Mouse (Mus musculus) MEL (cell line): Measurements from ENCODE around the gene Mast1.
A peak's percentile ranks its signal among the peaks of the same experiment; 100 is the strongest.

Source experiments
- BHLHE40 ChIP-seq: IDR thresholded peaks from 2 replicates; pipeline ENCODE4 v1.6.1; 2012; ENCODE audit warnings: low read depth, mild to moderate bottlenecking, inconsistent platforms, low read length, improper control_type of control experiment, borderline replicate concordance
- CHD2 ChIP-seq: IDR thresholded peaks from 2 replicates; pipeline ENCODE4 v1.6.1; 2011; ENCODE audit warnings: low read length, improper control_type of control experiment
- CTCF ChIP-seq, 3 experiments: IDR thresholded peaks in 2 of 3; conservative IDR thresholded peaks in 1 of 3; 2 replicates each; pipeline ENCODE4 v1.5.1; 2011 to 2012; ENCODE audit warnings: low read length in 3 of 3, low read depth in 2 of 3, mild to moderate bottlenecking in 2 of 3, improper control_type of control experiment in 1 of 3, inconsistent platforms in 1 of 3, mixed read lengths in 1 of 3, moderate library complexity in 1 of 3; ENCODE audit not compliant: control insufficient read depth in 1 of 3, insufficient read depth in 1 of 3, poor library complexity in 1 of 3, severe bottlenecking in 1 of 3
- EP300 ChIP-seq, 2 experiments: IDR thresholded peaks; 2 replicates each; pipeline ENCODE4 v1.6.1; 2011; ENCODE audit warnings: improper control_type of control experiment in 2 of 2, low read length in 2 of 2, low read depth in 1 of 2, mild to moderate bottlenecking in 1 of 2
- ETS1 ChIP-seq: IDR thresholded peaks from 2 replicates; pipeline ENCODE4 v1.6.1; 2012; ENCODE audit warnings: low read depth, mild to moderate bottlenecking, inconsistent platforms, low read length, improper control_type of control experiment, moderate library complexity
- GATA1 ChIP-seq: IDR thresholded peaks from 2 replicates; pipeline ENCODE4 v1.6.1; 2011; ENCODE audit warnings: low read depth, low read length, improper control_type of control experiment
- KAT2A ChIP-seq: conservative IDR thresholded peaks from 2 replicates; pipeline ENCODE4 v1.6.1; 2012; ENCODE audit warnings: low read depth, low read length, improper control_type of control experiment, inconsistent platforms
- NELFE ChIP-seq: IDR thresholded peaks from 2 replicates; pipeline ENCODE4 v1.6.1; 2011; ENCODE audit warnings: low read depth, low read length, improper control_type of control experiment
- POLR2A ChIP-seq, 2 experiments: IDR thresholded peaks; 2 replicates each; pipeline ENCODE4 v1.6.1; 2011 to 2012; ENCODE audit warnings: low read length in 2 of 2, mild to moderate bottlenecking in 2 of 2, control low read depth in 1 of 2, improper control_type of control experiment in 1 of 2, low read depth in 1 of 2, moderate library complexity in 1 of 2; ENCODE audit not compliant: control insufficient read depth in 1 of 2, insufficient read depth in 1 of 2, poor library complexity in 1 of 2
- RCOR1 ChIP-seq: IDR thresholded peaks from 2 replicates; pipeline ENCODE4 v1.6.1; 2012; ENCODE audit warnings: low read depth, mild to moderate bottlenecking, inconsistent platforms, low read length, improper control_type of control experiment
- SMC3 ChIP-seq: IDR thresholded peaks from 2 replicates; pipeline ENCODE4 v1.6.1; 2011; ENCODE audit warnings: low read depth, low read length, improper control_type of control experiment
- TCF12 ChIP-seq: IDR thresholded peaks from 2 replicates; pipeline ENCODE4 v1.6.1; 2014; ENCODE audit warnings: low read depth, mild to moderate bottlenecking, inconsistent platforms, low read length, improper control_type of control experiment, moderate library complexity
- USF2 ChIP-seq, 2 experiments: IDR thresholded peaks; 2 replicates each; pipeline ENCODE4 v1.6.1; 2011 to 2012; ENCODE audit warnings: improper control_type of control experiment in 2 of 2, low read length in 2 of 2, borderline replicate concordance in 1 of 2, inconsistent platforms in 1 of 2, low read depth in 1 of 2, mild to moderate bottlenecking in 1 of 2; ENCODE audit not compliant: insufficient read depth in 1 of 2

DNA sequence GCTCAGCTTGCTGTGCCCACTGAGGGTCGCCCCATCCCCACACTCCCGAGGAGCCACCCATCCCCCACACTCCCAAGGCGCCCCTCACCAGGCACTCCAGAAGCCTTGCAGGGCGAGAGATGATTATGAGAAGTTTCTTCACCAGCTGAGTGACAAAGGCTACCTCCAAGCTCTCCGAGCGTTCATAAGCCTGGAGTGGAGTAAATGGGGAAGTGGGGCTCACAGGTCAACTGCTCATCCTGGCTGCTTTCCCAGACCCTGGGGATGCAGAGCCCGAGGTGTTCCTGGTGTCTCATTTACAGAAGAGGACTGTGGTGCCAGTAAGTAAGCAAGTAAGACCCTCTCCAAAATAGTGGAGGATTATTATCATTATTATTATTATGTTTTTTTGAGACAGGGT is 11.6 kb downstream of the Mast1 start:
- TF ChIP-seq CTCF (IDR thresholded peaks at IDR 0.05 in 2 of 3, conservative IDR thresholded peaks at IDR 0.05 in 1 of 3; ENCODE audit: control insufficient read depth in 1 of 3, insufficient read depth in 1 of 3, low read depth in 2 of 3, low read length in 3 of 3, poor library complexity in 1 of 3, severe bottlenecking in 1 of 3) (no peak), USF2 (IDR thresholded peaks at IDR 0.05; ENCODE audit: borderline replicate concordance in 1 of 2, insufficient read depth in 1 of 2, low read depth in 1 of 2, low read length in 2 of 2) (no peak), TCF12 (no peak), NELFE (no peak), POLR2A (IDR thresholded peaks at IDR 0.05; ENCODE audit: control insufficient read depth in 1 of 2, insufficient read depth in 1 of 2, low read depth in 1 of 2, low read length in 2 of 2, poor library complexity in 1 of 2) (no peak; a peak in 1 of 4 replicates), EP300 (IDR thresholded peaks at IDR 0.05; ENCODE audit: low read depth in 1 of 2, low read length in 2 of 2) (peak in 1 of 2 experiments; percentile 58; a peak in 2 of 4 replicates), SMC3 (0 out of 2 replicates have a peak, but pooled peaks have one; percentile 15), GATA1 (no peak), CHD2 (no peak), ETS1 (peak; percentile 48; the same call in 1 of the 2 replicates), RCOR1 (peak; percentile 48), BHLHE40 (no peak), KAT2A (no peak)
